Mouse (Mus musculus) stomach, embryonic 16.5 days (tissue): ENCODE measurements around the gene Trim16. TPM values are rescaled to one million over a fixed set of nuclear protein-coding genes. Genes with fewer than 3 reads are reported as not detected.

Experiments used
- ATAC-seq: fragments of 200-750 bp; cut with Nextera tagmentation; 2 replicates; pipeline ENCODE4 v1.8.0; 2017; ENCODE audit warnings: moderate number of reproducible peaks, moderate TSS enrichment; ENCODE audit not compliant: insufficient read depth, low FRiP score
- H3K27ac ChIP-seq: fragments of 300-500 bp; sonication (generic); 2 replicates; pipeline ENCODE4 v1.5.1; 2014; ENCODE audit warnings: low read length
- H3K27me3 ChIP-seq: fragments of 300-500 bp; sonication (generic); 2 replicates; pipeline ENCODE4 v1.6.1; 2014; ENCODE audit warnings: low read length, control low read depth, mixed read lengths; ENCODE audit not compliant: control insufficient read depth, insufficient read depth
- H3K36me3 ChIP-seq: fragments of 300-500 bp; sonication (generic); 2 replicates; pipeline ENCODE4 v1.6.1; 2014; ENCODE audit warnings: low read length; ENCODE audit not compliant: control insufficient read depth, insufficient read depth
- H3K4me1 ChIP-seq: fragments of 300-500 bp; sonication (generic); 2 replicates; pipeline ENCODE4 v1.6.1; 2014; ENCODE audit warnings: low read length, control low read depth, mixed read lengths; ENCODE audit not compliant: control insufficient read depth, insufficient read depth
- H3K4me2 ChIP-seq: fragments of 300-500 bp; sonication (generic); 2 replicates; pipeline ENCODE4 v1.6.1; 2014; ENCODE audit warnings: low read depth, low read length, mixed read lengths
- H3K4me3 ChIP-seq: fragments of 300-500 bp; sonication (generic); replicated peaks from 2 replicates; pipeline ENCODE4 v1.5.1; 2014; ENCODE audit warnings: mild to moderate bottlenecking, low read length
- H3K9ac ChIP-seq: fragments of 300-500 bp; sonication (generic); 2 replicates; pipeline ENCODE4 v1.6.1; 2014; ENCODE audit warnings: low read length
- H3K9me3 ChIP-seq: fragments of 300-500 bp; sonication (generic); replicated peaks from 2 replicates; pipeline ENCODE4 v1.6.1; 2016; ENCODE audit warnings: low read length, control low read depth; ENCODE audit not compliant: control insufficient read depth
- WGBS: fragments of 180-500 bp; shearing (Covaris S2); extraction: QIAGEN DNeasy Blood & Tissue Kit; methylation state at CpG from one replicate; pipeline ENCODE4 v1.1.7; 2014; 5-methylcytosine and 5-hydroxymethylcytosine counted together
- polyA plus RNA-seq: library from polyadenylated mRNA; unstranded; fragments of >200 nt; fragmentation: Nextera tagmentation; extraction: Ambion mirVana; gene quantifications from 2 replicates; pipeline ENCODE4 v1.2.1, GENCODE M21; 2015

Gene Trim16
- 21.7 and 24.2 TPM in 2 replicates for polyA plus RNA-seq

DNA sequence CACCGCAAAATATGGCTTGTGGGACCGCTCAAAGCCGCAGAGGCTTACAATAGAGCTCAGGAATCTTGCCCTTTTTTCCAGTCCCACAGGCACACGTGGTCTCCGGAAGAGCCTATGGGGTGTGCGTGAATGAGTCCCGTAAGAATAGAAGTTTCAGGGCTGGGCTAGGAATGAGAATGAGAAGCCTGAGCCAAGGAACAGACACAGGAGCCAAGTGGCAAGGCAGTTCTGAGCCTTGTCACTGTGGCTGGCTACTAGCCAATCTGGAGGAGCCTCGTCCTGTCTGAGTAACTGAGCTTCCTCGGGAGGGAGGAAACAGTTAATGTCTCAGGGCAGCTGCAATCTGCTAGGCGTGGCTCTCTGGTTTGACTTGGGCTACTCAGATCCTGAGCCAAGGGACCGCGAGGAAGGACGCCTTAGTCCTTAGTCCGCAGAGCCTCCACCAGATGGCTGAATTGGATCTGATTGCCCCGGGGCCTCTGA is at the start of gene Trim16:
Gene Trim16, plus strand, starts transcription at position 173 of the 483 bp plus-strand sequence.
- Histone ChIP-seq H3K9me3 (no peaks in the 10 kb centered on the region), H3K27me3 (no peaks in the 10 kb centered on the region), H3K36me3 (no peaks in the 10 kb centered on the region), H3K4me3 (peak within 1 kb of the TSS; percentile 73), H3K4me2 (peak within 1 kb of the TSS; percentile 89), H3K27ac (peak within 1 kb of the TSS; percentile 93), H3K9ac (peak within 1 kb of the TSS; percentile 82), H3K4me1 (peaks cover 26% of the 10 kb centered on the region)
- ATAC-seq, result peak; percentile 87
- WGBS, result under 1% methylated on average over 15 of the region's 15 CpGs

DNA sequence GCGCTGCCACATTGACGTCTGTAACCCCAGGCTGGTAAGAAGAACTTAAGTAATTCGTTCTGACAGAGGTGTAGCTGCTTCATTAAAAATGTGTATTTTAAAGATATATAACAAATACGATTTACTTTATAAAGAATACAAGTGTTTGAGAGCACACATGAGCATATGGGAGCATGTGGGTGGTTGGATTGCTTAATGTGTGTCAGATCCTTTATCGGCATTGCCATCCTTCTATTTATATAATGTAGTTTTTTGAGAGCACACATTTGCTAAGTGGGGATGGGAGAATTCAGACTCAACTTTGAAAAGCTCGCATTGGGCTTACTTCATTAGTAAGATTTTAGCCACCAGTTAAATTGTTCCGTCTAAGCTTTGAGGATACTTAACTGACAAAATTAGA is 43.5 kb upstream of the Trim16 start:
- Histone ChIP-seq H3K27me3 (no peaks in the 10 kb centered on the region), H3K4me2 (no peak overlapping the region), H3K9me3 (peaks cover 41% of the 10 kb centered on the region), H3K4me1 (no peaks in the 10 kb centered on the region), H3K9ac (no peak overlapping the region), H3K4me3 (no peak overlapping the region), H3K36me3 (peaks cover 35% of the 10 kb centered on the region), H3K27ac (no peak overlapping the region)
- 91% methylated on average over 7 of the region's 7 CpGs for WGBS
- no peak for ATAC-seq

DNA sequence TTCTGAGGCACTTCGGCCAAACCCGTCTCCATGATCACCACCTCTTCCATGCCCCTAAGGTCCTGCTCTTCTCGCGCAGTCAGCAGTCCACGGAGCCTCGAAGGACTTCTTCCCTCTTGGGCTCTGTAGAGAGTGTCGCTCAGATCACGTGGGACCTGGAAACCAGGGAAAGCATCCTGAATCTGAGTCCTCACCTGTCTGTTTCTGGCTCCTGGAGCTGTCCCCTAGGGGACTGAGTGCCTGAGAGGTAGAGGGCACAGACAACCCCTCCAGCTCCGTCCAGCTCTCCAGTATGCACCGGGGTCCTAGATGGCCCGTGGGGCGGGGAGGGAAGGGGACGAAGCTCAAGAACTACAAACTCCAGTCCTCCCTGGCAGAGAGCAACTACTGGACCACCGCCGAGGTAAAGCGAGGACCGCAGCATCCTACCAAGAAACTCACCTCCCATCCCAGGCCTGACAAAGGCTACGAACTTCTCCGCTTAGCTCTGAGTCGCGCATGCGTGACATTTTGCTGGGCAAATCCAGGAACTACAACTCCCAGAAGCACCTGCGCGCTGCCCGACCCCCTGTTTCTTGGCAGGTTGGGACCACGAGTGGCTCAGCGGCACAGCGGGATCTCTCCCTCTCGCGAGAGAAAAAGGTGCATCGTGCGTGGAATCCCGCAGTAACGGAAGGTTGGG is 31.0 kb upstream of the Trim16 start, which contains the start of gene Zfp286:
Gene Zfp286, minus strand, starts transcription at position 528 of the 682 bp plus-strand sequence.
- peak within 1 kb of the TSS; percentile 72 for H3K4me3 ChIP-seq
- H3K36me3 ChIP-seq, result peaks cover 9% of the 10 kb centered on the region
- 6% methylated on average over 34 of the region's 34 CpGs for WGBS
- H3K27me3 ChIP-seq, result no peaks in the 10 kb centered on the region
- no peaks in the 10 kb centered on the region for H3K9me3 ChIP-seq
- peak within 1 kb of the TSS; percentile 89 for H3K4me2 ChIP-seq
- ATAC-seq, result peak; percentile 93
- peaks cover 8% of the 10 kb centered on the region; the same call in 1 of the 2 replicates for H3K4me1 ChIP-seq
- H3K9ac ChIP-seq, result peak within 1 kb of the TSS; percentile 92
- no peak within 1 kb of the TSS for H3K27ac ChIP-seq

DNA sequence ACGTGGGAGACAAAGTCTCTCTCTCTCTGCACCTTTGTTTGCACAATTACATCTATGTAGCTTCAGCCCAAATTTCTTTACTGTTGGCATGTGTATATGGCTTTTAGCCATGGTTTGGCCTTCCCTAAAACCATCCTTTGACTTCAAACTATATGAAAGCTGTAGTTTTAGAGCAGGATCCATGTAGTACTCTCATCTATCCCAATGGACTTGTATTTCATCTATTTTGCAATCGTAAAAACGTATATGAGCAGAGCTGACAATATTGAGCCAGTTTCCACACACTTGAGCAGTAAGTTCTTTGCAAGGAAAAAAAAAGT is 30.5 kb upstream of the Trim16 start:
- peaks cover 4% of the 10 kb centered on the region; the same call in 1 of the 2 replicates for H3K36me3 ChIP-seq
- 56% methylated on average over 3 of the region's 3 CpGs for WGBS
- peaks cover 8% of the 10 kb centered on the region; the same call in 1 of the 2 replicates for H3K4me1 ChIP-seq
- H3K27ac ChIP-seq, result no peak overlapping the region
- peak overlapping the region; percentile 92 for H3K9ac ChIP-seq
- no peaks in the 10 kb centered on the region for H3K9me3 ChIP-seq
- H3K4me3 ChIP-seq, result peak overlapping the region; percentile 72
- peak overlapping the region; percentile 89 for H3K4me2 ChIP-seq
- H3K27me3 ChIP-seq, result no peaks in the 10 kb centered on the region
- no peak for ATAC-seq

DNA sequence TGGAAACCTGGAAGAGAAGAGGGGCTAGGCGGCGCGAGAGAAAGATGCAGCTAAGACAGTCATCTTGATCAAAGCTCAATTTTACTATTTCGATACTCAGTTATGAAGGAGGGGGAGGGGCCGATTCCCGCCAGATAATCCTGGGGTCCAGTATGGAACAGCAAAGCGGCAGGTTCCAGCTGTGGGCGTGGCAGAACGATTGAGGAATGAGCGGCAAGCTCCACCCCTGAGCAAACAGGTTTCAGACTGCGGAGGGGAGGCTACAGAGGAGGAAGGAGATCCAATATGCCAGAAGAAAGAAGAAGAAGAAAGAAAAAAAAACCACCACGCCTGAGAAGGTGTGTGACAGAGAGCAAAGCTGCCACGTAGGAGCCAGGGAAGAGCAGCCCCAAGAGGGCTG is 15.9 kb upstream of the Trim16 start:
- Histone ChIP-seq H3K4me1 (no peaks in the 10 kb centered on the region), H3K9ac (no peak overlapping the region), H3K4me3 (no peak overlapping the region), H3K27me3 (no peaks in the 10 kb centered on the region), H3K9me3 (no peaks in the 10 kb centered on the region), H3K36me3 (no peaks in the 10 kb centered on the region), H3K27ac (no peak overlapping the region), H3K4me2 (0 out of 2 replicates have a peak overlapping the region, but pooled peaks have one; percentile 30)
- no peak for ATAC-seq
- WGBS, result 43% methylated on average over 13 of the region's 13 CpGs

DNA sequence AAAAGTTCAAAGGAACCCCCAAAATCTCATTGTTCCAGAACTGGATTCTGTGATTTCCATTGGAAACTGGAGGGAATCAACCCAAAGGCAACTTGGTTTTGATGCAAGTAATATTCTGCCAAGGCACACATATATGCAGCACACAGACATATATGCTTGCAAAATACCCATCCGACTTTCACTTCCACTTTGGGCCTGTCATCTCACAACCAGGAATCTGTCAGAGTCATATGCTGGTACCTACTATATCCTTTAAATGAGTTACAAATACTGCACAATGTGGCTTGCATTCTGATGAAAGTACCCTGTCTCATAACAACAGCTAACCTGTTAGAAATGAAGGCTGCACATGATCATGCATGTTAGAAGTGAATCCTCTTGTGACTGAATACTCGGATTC is 12.1 kb upstream of the Trim16 start:
- Histone ChIP-seq H3K9me3 (no peaks in the 10 kb centered on the region), H3K27me3 (no peaks in the 10 kb centered on the region), H3K4me3 (no peak overlapping the region), H3K36me3 (no peaks in the 10 kb centered on the region), H3K4me2 (no peak overlapping the region), H3K9ac (no peak overlapping the region), H3K27ac (no peak overlapping the region), H3K4me1 (no peaks in the 10 kb centered on the region)
- ATAC-seq, result no peak
- 79% methylated on average over 2 of the region's 2 CpGs for WGBS

DNA sequence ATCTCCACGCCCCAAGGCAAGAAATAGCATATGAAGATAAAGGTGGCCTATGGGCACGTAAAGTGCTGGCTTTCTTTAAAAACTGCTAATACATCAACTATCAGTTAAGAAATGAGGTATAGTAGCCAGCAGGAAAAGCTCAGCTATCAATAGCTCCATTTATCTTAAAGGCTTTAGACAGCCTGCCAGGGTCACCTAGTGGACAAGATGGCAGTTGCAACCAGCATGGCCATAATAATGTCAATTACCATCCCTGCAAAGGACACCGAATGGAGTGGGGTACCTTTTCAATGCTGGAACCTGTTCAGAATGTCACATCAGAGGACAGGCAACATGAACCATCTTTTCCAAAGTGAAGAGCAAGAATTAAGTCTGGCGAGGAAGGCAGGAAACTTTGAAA is 10.8 kb upstream of the Trim16 start:
- H3K27ac ChIP-seq, result no peak overlapping the region
- H3K27me3 ChIP-seq, result no peaks in the 10 kb centered on the region
- H3K4me2 ChIP-seq, result no peak overlapping the region
- no peaks in the 10 kb centered on the region for H3K36me3 ChIP-seq
- H3K9ac ChIP-seq, result no peak overlapping the region
- 69% methylated on average over 4 of the region's 4 CpGs for whole genome bisulfite sequencing
- H3K4me1 ChIP-seq, result no peaks in the 10 kb centered on the region
- ATAC-seq, result no peak
- H3K4me3 ChIP-seq, result no peak overlapping the region
- H3K9me3 ChIP-seq, result no peaks in the 10 kb centered on the region

DNA sequence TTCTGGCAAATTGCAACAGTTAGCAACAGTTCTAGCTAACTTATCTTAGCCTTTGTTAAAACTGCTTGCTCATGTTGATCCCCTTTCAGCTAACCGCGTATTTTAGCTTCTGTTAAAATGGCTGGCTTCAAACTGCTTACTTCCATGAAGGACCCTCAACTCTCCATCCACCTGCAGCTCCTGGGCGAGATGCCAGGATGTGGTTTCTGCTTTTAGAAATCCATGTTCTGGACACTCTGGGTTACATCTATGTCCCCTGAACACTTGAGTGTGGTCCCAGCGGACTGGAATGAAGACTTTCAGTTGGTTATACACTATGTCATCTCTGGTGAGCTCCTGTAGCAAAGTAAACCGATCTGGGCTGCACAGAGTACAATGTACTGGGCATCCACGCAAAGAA is 7.8 kb upstream of the Trim16 start:
- no peaks in the 10 kb centered on the region for H3K9me3 ChIP-seq
- ATAC-seq, result no peak
- H3K9ac ChIP-seq, result no peak overlapping the region
- no peaks in the 10 kb centered on the region for H3K27me3 ChIP-seq
- H3K4me3 ChIP-seq, result no peak overlapping the region
- no peak overlapping the region for H3K27ac ChIP-seq
- no peak overlapping the region for H3K4me2 ChIP-seq
- 78% methylated on average over 6 of the region's 6 CpGs for WGBS
- H3K36me3 ChIP-seq, result no peaks in the 10 kb centered on the region
- H3K4me1 ChIP-seq, result no peaks in the 10 kb centered on the region; the same call in 1 of the 2 replicates

DNA sequence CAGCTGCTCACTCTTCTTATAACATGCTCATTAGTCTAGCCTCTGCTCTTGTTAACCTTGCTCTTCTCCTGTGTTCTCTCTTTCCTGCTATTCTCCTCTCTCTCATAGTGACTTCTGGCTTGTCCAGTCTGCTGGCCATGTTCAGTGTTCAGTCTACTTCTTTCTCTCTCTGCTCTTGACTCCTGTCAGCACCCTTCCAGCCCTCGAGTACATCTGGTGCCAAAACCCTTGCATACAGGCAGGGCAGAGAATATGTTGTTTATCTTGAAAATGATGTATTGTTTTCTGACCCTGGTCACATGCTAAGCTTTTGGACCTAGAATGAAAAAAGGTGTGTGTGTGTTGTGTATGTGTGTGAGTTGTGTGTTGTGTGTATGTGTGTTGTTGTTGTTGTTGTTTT is 6.5 kb upstream of the Trim16 start:
- ATAC-seq, result peak; percentile 19; the same call in 1 of the 2 replicates
- no peak overlapping the region for H3K9ac ChIP-seq
- no peaks in the 10 kb centered on the region for H3K27me3 ChIP-seq
- H3K4me2 ChIP-seq, result no peak overlapping the region
- no peaks in the 10 kb centered on the region for H3K36me3 ChIP-seq
- no peak overlapping the region for H3K4me3 ChIP-seq
- no peaks in the 10 kb centered on the region; the same call in 1 of the 2 replicates for H3K4me1 ChIP-seq
- H3K27ac ChIP-seq, result no peak overlapping the region
- WGBS, result 23% methylated on average over 1 of the region's 1 CpGs
- no peaks in the 10 kb centered on the region for H3K9me3 ChIP-seq
